In genomic region chr3:94679351-94679841, GRCm38 (mm10) we compare ENCODE assay signal across 17 mouse cellular contexts. TPM values are rescaled to one million over a fixed set of nuclear protein-coding genes. Genes with fewer than 3 reads are reported as not detected.
A peak's percentile ranks its signal among the peaks of the same experiment; 100 is the strongest.
DNase-seq lines count a peak whose midpoint lies in the region; ATAC-seq lines count a peak whose summit lies in the region.
"Had no signal": no experiment of that assay in that cellular context is flagged by ENCODE, and none has a peak within 500 bp of the region (broad histone marks: within the 10 kb centered on the region; RNA-seq: fewer than 3 reads in every experiment).

No protein-coding gene starts in this region.

- no peak overlapping the region for H3K27ac ChIP-seq in embryonic facial prominence, embryonic 11.5 days (replicated peaks; ENCODE audit: low read depth, low read length)
- no peak overlapping the region for H3K27ac ChIP-seq in embryonic facial prominence, embryonic 10.5 days (replicated peaks)
- no peak overlapping the region for H3K27ac ChIP-seq in embryonic facial prominence, embryonic 14.5 days (replicated peaks; ENCODE audit: low read depth, low read length)
- no peak overlapping the region for H3K27ac ChIP-seq in forebrain, embryonic 16.5 days (ENCODE audit: low read length)
- H3K27ac ChIP-seq: forebrain, embryonic 12.5 days; heart, embryonic 15.5 days; hindbrain, postnatal 0 days; limb, embryonic 15.5 days; midbrain, embryonic 13.5 days had no signal

- H3K27me3 ChIP-seq in embryonic facial prominence, embryonic 11.5 days (ENCODE audit: control insufficient read depth, insufficient read depth, low read length), result no peaks in the 10 kb centered on the region
- H3K27me3 ChIP-seq in embryonic facial prominence, embryonic 10.5 days (replicated peaks; ENCODE audit: low read depth, poor library complexity, severe bottlenecking), result no peaks in the 10 kb centered on the region
- no peaks in the 10 kb centered on the region for H3K27me3 ChIP-seq in embryonic facial prominence, embryonic 14.5 days (replicated peaks; ENCODE audit: control insufficient read depth, insufficient read depth, low read length)
- H3K27me3 ChIP-seq in forebrain, embryonic 16.5 days (replicated peaks; ENCODE audit: control insufficient read depth, insufficient read depth, low read length), result no peaks in the 10 kb centered on the region
- H3K27me3 ChIP-seq: forebrain, embryonic 12.5 days; heart, embryonic 15.5 days; limb, embryonic 15.5 days; midbrain, embryonic 13.5 days had no signal

- 67% methylated on average over 8 of the region's 8 CpGs for WGBS in embryonic facial prominence, embryonic 11.5 days
- 71% methylated on average over 8 of the region's 8 CpGs for WGBS in embryonic facial prominence, embryonic 10.5 days
- WGBS in embryonic facial prominence, embryonic 14.5 days, result 62% methylated on average over 8 of the region's 8 CpGs
- 79% methylated on average over 8 of the region's 8 CpGs for WGBS in forebrain, embryonic 16.5 days

- H3K4me2 ChIP-seq in embryonic facial prominence, embryonic 11.5 days (ENCODE audit: low read depth, low read length), result no peak overlapping the region
- H3K4me2 ChIP-seq in embryonic facial prominence, embryonic 14.5 days (ENCODE audit: low read depth, low read length), result no peak overlapping the region
- no peak overlapping the region for H3K4me2 ChIP-seq in forebrain, embryonic 16.5 days (ENCODE audit: low read length)
- H3K4me2 ChIP-seq: forebrain, embryonic 12.5 days; heart, embryonic 15.5 days; limb, embryonic 15.5 days; midbrain, embryonic 13.5 days had no signal

- peak; percentile 3 for DNase-seq in embryonic facial prominence, embryonic 11.5 days (ENCODE audit: low spot score)
- DNase-seq in embryonic facial prominence, embryonic 10.5 days (ENCODE audit: low spot score), result no peak
- DNase-seq in embryonic facial prominence, embryonic 14.5 days (ENCODE audit: low spot score), result peak; percentile 74
- peak; percentile 47 for DNase-seq in kidney, postnatal 14 days
- DNase-seq in lung, postnatal 10 days, result peak; percentile 41
- DNase-seq in frontal cortex, postnatal 10 days (ENCODE audit: low spot score in 2 of 2), result no peak
- DNase-seq: cerebellum, adult 11-12 months; gastrocnemius, postnatal 14 days; thymus, postnatal 14 days had no signal

- no peak for ATAC-seq in embryonic facial prominence, embryonic 11.5 days (replicated peaks; ENCODE audit: insufficient number of reproducible peaks, low FRiP score, low TSS enrichment, low read depth)
- peak; percentile 78; the same call in 1 of the 2 replicates for ATAC-seq in embryonic facial prominence, embryonic 14.5 days (ENCODE audit: low read depth)
- ATAC-seq in forebrain, embryonic 16.5 days, result no peak
- ATAC-seq in cerebellum, adult (ENCODE audit: insufficient number of reproducible peaks, low FRiP score, low TSS enrichment), result no peak
- ATAC-seq: hindbrain, postnatal 0 days; midbrain, embryonic 13.5 days had no signal

- H3K4me3 ChIP-seq in embryonic facial prominence, embryonic 11.5 days (ENCODE audit: low read depth, low read length), result no peak overlapping the region
- H3K4me3 ChIP-seq in embryonic facial prominence, embryonic 10.5 days, result no peak overlapping the region
- no peak overlapping the region for H3K4me3 ChIP-seq in embryonic facial prominence, embryonic 14.5 days (ENCODE audit: low read depth, low read length)
- H3K4me3 ChIP-seq in forebrain, embryonic 16.5 days (replicated peaks; ENCODE audit: low read length), result no peak overlapping the region
- H3K4me3 ChIP-seq: forebrain, embryonic 12.5 days; heart, embryonic 15.5 days; limb, embryonic 15.5 days; midbrain, embryonic 13.5 days had no signal

- no peak overlapping the region for H3K9ac ChIP-seq in embryonic facial prominence, embryonic 11.5 days (replicated peaks; ENCODE audit: low read length)
- H3K9ac ChIP-seq in embryonic facial prominence, embryonic 14.5 days (ENCODE audit: low read depth, low read length), result no peak overlapping the region
- no peak overlapping the region for H3K9ac ChIP-seq in forebrain, embryonic 16.5 days (replicated peaks; ENCODE audit: low read depth, low read length)
- H3K9ac ChIP-seq: forebrain, embryonic 12.5 days; heart, embryonic 15.5 days; limb, embryonic 15.5 days; midbrain, embryonic 13.5 days had no signal

- H3K4me1 ChIP-seq in embryonic facial prominence, embryonic 11.5 days (ENCODE audit: control insufficient read depth, insufficient read depth, low read length), result no peaks in the 10 kb centered on the region
- no peaks in the 10 kb centered on the region for H3K4me1 ChIP-seq in embryonic facial prominence, embryonic 10.5 days
- H3K4me1 ChIP-seq in embryonic facial prominence, embryonic 14.5 days (ENCODE audit: control insufficient read depth, insufficient read depth, low read length), result no peaks in the 10 kb centered on the region
- H3K4me1 ChIP-seq in forebrain, embryonic 16.5 days (replicated peaks; ENCODE audit: control insufficient read depth, insufficient read depth, low read length), result no peaks in the 10 kb centered on the region
- H3K4me1 ChIP-seq: forebrain, embryonic 12.5 days; heart, embryonic 15.5 days; limb, embryonic 15.5 days; midbrain, embryonic 13.5 days had no signal

- no peaks in the 10 kb centered on the region for H3K36me3 ChIP-seq in embryonic facial prominence, embryonic 11.5 days (replicated peaks; ENCODE audit: control insufficient read depth, insufficient read depth, low read depth, low read length)
- no peaks in the 10 kb centered on the region for H3K36me3 ChIP-seq in embryonic facial prominence, embryonic 10.5 days (replicated peaks)
- no peaks in the 10 kb centered on the region for H3K36me3 ChIP-seq in embryonic facial prominence, embryonic 14.5 days (ENCODE audit: control insufficient read depth, insufficient read depth, low read length)
- no peaks in the 10 kb centered on the region for H3K36me3 ChIP-seq in forebrain, embryonic 16.5 days (ENCODE audit: control insufficient read depth, insufficient read depth)
- H3K36me3 ChIP-seq: forebrain, embryonic 12.5 days; heart, embryonic 15.5 days; limb, embryonic 15.5 days; midbrain, embryonic 13.5 days had no signal

- no peaks in the 10 kb centered on the region for H3K9me3 ChIP-seq in embryonic facial prominence, embryonic 11.5 days (replicated peaks; ENCODE audit: control insufficient read depth, low read length)
- no peaks in the 10 kb centered on the region for H3K9me3 ChIP-seq in embryonic facial prominence, embryonic 10.5 days
- H3K9me3 ChIP-seq in embryonic facial prominence, embryonic 14.5 days (ENCODE audit: control insufficient read depth, low read length), result no peaks in the 10 kb centered on the region
- no peaks in the 10 kb centered on the region for H3K9me3 ChIP-seq in forebrain, embryonic 16.5 days (ENCODE audit: control insufficient read depth, low read length)
- H3K9me3 ChIP-seq: forebrain, embryonic 12.5 days; heart, embryonic 15.5 days; limb, embryonic 15.5 days; midbrain, embryonic 13.5 days had no signal

RNA-seq across cellular contexts. Expression of gene Selenbp2, which starts 14.0 kb away (rescaled TPM):
- not detected in 2 replicates for polyA plus RNA-seq in embryonic facial prominence, embryonic 11.5 days (2014; fragmentation: Nextera tagmentation; extraction: Ambion mirVana)
- not detected in 2 replicates for polyA plus RNA-seq in embryonic facial prominence, embryonic 10.5 days (2016; fragmentation: Nextera tagmentation; extraction: Ambion mirVana)
- 0.32 and 0.97 TPM in 2 replicates for polyA plus RNA-seq in embryonic facial prominence, embryonic 14.5 days (2014; fragmentation: Nextera tagmentation; extraction: Ambion mirVana)
- not detected in 2 replicates for polyA plus RNA-seq in forebrain, embryonic 16.5 days (2015; fragmentation: Nextera tagmentation; extraction: Ambion mirVana)
- polyA plus RNA-seq: midbrain, embryonic 13.5 days; neural tube, embryonic 11.5 days had no signal

RNA-seq across cellular contexts. Expression of gene Tuft1, which starts 20.7 kb away (rescaled TPM):
- polyA plus RNA-seq in embryonic facial prominence, embryonic 11.5 days (2014; fragmentation: Nextera tagmentation; extraction: Ambion mirVana), result 5.0 and 5.3 TPM in 2 replicates
- 4.2 and 4.7 TPM in 2 replicates for polyA plus RNA-seq in embryonic facial prominence, embryonic 10.5 days (2016; fragmentation: Nextera tagmentation; extraction: Ambion mirVana)
- 10.6 TPM in 2 replicates for polyA plus RNA-seq in embryonic facial prominence, embryonic 14.5 days (2014; fragmentation: Nextera tagmentation; extraction: Ambion mirVana)
- 4.5 and 5.6 TPM in 2 replicates for polyA plus RNA-seq in forebrain, embryonic 16.5 days (2015; fragmentation: Nextera tagmentation; extraction: Ambion mirVana)

RNA-seq across cellular contexts. Expression of gene Gm10972, which starts 36.5 kb away (rescaled TPM):
- not detected in 2 replicates for polyA plus RNA-seq in embryonic facial prominence, embryonic 11.5 days (2014; fragmentation: Nextera tagmentation; extraction: Ambion mirVana)
- not detected in 2 replicates for polyA plus RNA-seq in embryonic facial prominence, embryonic 10.5 days (2016; fragmentation: Nextera tagmentation; extraction: Ambion mirVana)
- not detected in 2 replicates for polyA plus RNA-seq in embryonic facial prominence, embryonic 14.5 days (2014; fragmentation: Nextera tagmentation; extraction: Ambion mirVana)
- polyA plus RNA-seq in forebrain, embryonic 16.5 days (2015; fragmentation: Nextera tagmentation; extraction: Ambion mirVana), result not detected in 2 replicates
- polyA plus RNA-seq: forebrain, embryonic 12.5 days; heart, embryonic 15.5 days; hindbrain, postnatal 0 days; limb, embryonic 15.5 days; midbrain, embryonic 13.5 days; neural tube, embryonic 11.5 days had no signal

Comparison
In these comparisons a context has a peak if more than half of its experiments do, and no peak if none do; other contexts are left out.
1. DNase-seq: peak in embryonic facial prominence, embryonic 11.5 days (single experiment), embryonic facial prominence, embryonic 14.5 days (single experiment), kidney, postnatal 14 days (single experiment) and lung, postnatal 10 days (single experiment); none in embryonic facial prominence, embryonic 10.5 days (single experiment) and frontal cortex, postnatal 10 days (0 of 2).